Mouse (Mus musculus): ENCODE measurements around the gene Bri3bp. TPM values are rescaled to one million over a fixed set of nuclear protein-coding genes. Genes with fewer than 3 reads are reported as not detected.
A peak's percentile ranks its signal among the peaks of the same experiment; 100 is the strongest.
"Not testable (repeated sequence)": the region's sequence is repeated elsewhere in the genome, so short reads cannot be mapped to it uniquely, and the experiment has no call there.

Bri3bp gene
- total RNA-seq, 2 experiments from 2014 or later, result 45.4 to 54.6 TPM

GRCm38 (mm10) chr5:125407910-125408575 is 33.3 kb upstream of the Bri3bp start:
- peak in 1 of 2 experiments; percentile 14 for DNase-seq
- intact Hi-C loops (cut with DNase I), result no loop called here

GRCm38 (mm10) chr5:125408842-125409241 is 32.5 kb upstream of the Bri3bp start:
- peak; percentile 81 to 87 for DNase-seq
- intact Hi-C loops (cut with DNase I), result no loop called here

- intact Hi-C loops (cut with DNase I), result no loop called here
- peak in 1 of 2 experiments; percentile 35 for DNase-seq
Observed at GRCm38 (mm10) chr5:125409348-125410090, 31.8 kb upstream of the Bri3bp start.

- peak; percentile 53 to 75 for DNase-seq
- intact Hi-C loops (cut with DNase I), result loop anchor here (2.0 kb wide), 1 partner anchor 51 kb away; no protein-coding TSS in a partner anchor
Observed at GRCm38 (mm10) chr5:125411972-125412530, 29.3 kb upstream of the Bri3bp start.

DNA sequence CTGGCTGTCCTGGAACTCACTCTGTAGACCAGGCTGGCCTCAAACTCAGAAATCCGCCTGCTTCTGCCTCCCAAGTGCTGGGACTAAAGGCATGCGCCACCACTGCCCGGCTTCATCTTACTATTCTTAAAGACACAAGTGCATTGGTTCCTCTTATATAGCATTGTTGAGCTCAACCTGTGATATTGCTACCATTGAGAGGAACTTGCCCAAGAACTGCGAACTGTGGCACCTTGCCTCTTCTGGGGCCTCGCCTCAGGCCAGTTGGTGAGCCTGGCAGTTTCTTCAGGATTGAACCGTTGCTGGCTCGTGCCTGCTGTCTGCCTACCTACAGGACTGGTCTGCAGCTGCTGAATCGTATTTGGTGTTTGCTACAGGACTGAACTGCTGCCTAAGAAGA is 28.8 kb upstream of the Bri3bp start:
- intact Hi-C loops (cut with DNase I), result loop anchor here (2.0 kb wide), 1 partner anchor 50 kb away; no protein-coding TSS in a partner anchor
- DNase-seq, result not testable (repeated sequence)

DNA sequence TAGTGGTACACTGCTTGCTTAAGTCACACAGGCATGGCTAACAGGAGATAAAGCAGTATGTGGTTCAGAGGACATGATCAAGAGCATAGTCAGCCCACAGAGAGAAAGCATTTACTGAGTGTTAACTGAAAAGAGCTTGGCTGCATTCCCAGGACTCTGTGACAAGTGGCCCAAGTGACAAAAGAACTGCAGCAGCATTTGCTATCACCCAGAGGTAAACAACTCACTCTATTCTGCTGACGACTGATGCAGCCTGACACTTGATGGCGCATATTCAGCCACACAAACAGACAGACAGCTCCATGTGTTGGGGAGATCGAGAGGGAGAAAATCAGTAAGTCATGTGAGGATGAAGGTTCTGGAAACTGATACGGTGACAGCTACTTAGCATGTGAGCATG is 27.6 kb upstream of the Bri3bp start:
- DNase-seq, result no peak

DNA sequence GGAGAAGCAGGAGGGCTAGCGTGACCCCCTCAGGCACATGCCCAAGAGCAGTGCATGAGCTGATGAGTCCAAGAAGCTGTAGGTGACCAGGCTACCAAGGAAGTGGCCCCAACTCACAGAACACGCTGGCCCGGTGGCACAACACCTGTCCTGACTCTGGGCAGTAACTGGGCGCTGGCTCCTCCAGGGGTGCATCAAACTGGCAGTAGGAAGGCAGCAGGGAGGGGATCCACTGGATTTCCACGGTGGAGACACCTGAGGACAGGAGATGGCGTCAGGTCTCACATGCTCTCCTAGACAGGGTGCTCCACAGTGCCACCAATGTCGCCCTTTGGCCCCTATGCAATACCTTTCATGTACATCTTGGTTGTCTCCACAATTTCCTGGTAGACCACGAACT is 25.2 kb upstream of the Bri3bp start:
- no peak for DNase-seq
- intact Hi-C loops (cut with DNase I), result no loop called here

More for the DNA sequence above, 27.6 kb upstream of the Bri3bp start:
- intact Hi-C loops (cut with DNase I), result loop anchor here (2.0 kb wide), 2 partner anchors 19 to 49 kb away; no protein-coding TSS in a partner anchor

DNA sequence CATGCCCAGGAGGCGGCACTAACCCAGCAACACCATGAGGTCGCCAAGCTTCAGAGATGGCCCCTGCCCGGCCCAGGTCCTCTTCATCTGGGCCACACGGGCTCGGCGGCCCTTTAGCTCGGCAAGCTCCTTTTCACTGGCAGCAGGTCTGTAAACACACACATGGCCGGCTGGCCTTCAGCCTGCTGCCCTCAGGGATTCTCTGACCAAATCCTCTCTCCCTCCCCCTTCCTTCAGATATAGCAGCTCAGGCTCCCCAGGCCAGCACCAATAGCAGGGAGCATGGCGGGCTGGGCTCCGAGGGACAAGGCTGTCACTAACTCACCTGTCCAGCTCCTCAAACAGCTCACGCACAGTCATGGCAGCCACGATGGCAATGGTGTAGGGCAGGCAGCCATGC is 22.7 kb upstream of the Bri3bp start:
- intact Hi-C loops (cut with DNase I), result no loop called here
- no peak for DNase-seq

GRCm38 (mm10) chr5:125419124-125419523 is 22.2 kb upstream of the Bri3bp start:
- intact Hi-C loops (cut with DNase I), result no loop called here

DNA sequence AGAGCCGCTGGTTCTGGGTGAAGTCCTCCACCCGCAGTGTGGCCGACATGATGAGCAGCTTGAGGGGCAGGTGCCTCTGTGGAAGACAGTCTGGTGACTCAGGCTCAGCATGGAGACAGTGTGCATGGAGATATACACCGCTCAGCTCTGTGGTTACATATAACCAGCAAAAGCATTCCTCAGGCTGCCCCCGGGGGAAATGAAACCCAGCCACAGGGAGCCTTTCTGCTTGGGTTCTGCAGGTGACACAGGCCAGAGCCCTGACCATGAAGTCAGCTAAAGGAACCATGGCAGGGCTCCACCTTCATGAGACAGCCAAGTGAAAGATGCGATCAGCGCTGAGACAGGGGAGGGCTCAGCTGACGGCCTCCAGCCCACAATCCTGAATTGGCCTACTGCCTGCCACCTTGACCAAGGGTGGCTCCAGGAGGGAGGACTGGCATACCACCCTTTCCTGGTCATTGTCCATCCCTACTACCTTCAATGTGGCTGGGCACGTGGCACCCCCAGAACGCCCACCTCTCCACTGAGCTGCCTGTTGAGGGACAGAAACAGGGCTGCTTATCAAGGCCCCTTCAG is 15.6 kb upstream of the Bri3bp start:
- intact Hi-C loops (cut with DNase I), result no loop called here
- no peak for DNase-seq

More at GRCm38 (mm10) chr5:125419124-125419523, 22.2 kb upstream of the Bri3bp start:
- DNase-seq, result no peak

GRCm38 (mm10) chr5:125426343-125426742 is 15.0 kb upstream of the Bri3bp start:
- DNase-seq, result no peak

DNA sequence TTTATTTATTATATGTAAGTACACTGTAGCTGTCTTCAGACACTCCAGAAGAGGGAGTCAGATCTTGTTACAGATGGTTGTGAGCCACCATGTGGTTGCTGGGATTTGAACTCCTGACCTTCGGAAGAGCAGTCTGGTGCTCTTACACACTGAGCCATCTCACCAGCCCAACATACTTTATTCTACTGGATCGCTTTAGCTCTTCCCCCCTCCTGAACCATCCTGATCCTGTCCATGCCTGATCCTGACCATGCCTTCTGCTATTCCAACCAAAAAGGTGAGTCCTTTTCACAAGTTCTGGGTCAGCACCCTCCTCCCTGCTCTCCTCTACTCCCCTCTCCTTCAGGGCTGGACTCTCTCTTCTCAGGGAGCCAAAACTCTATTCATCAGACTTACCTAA is 9.0 kb upstream of the Bri3bp start:
- DNase-seq, result not testable (repeated sequence)
- intact Hi-C loops (cut with DNase I), result loop anchor here (2.0 kb wide), 1 partner anchor 18 kb away; no protein-coding TSS in a partner anchor

More at GRCm38 (mm10) chr5:125426343-125426742, 15.0 kb upstream of the Bri3bp start:
- intact Hi-C loops (cut with DNase I), result no loop called here

- intact Hi-C loops (cut with DNase I), result loop anchor here (2.0 kb wide), 1 partner anchor 19 kb away; no protein-coding TSS in a partner anchor
- DNase-seq, result peak; percentile 90 to 92
Observed at GRCm38 (mm10) chr5:125433793-125434337, 7.5 kb upstream of the Bri3bp start, which contains the start of gene Dhx37. Dhx37 (minus strand) TSS chr5:125434121.

DNA sequence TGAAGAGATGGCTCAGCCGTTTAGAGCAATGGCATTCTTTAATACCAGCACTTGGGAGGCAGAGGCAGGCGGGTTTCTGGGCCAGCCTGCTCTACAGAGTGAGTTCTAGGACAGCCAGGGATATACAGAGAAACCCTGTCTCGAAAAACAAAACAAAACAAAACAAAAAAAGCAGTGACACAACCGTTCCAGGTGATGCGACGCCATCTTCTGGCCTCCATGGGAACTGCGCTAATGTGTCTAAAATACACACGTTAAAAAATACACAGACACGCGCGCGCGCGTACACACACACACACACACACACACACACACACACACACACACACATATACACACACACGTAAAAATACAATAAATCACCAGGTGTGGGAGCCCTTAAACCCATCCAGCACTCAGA is 7.0 kb upstream of the Bri3bp start:
- DNase-seq; intact Hi-C loops (cut with DNase I): not testable (repeated sequence)

GRCm38 (mm10) chr5:125440583-125441233 is 660 bp upstream of the Bri3bp start:
- intact Hi-C loops (cut with DNase I), result no loop called here
- no peak for DNase-seq

GRCm38 (mm10) chr5:125442136-125442995 is 998 bp downstream of the Bri3bp start:
- intact Hi-C loops (cut with DNase I), result no loop called here
- DNase-seq, result peak; percentile 15 to 21

GRCm38 (mm10) chr5:125443335-125443734 is 2.0 kb downstream of the Bri3bp start:
- intact Hi-C loops (cut with DNase I), result no loop called here
- no peak for DNase-seq

DNA sequence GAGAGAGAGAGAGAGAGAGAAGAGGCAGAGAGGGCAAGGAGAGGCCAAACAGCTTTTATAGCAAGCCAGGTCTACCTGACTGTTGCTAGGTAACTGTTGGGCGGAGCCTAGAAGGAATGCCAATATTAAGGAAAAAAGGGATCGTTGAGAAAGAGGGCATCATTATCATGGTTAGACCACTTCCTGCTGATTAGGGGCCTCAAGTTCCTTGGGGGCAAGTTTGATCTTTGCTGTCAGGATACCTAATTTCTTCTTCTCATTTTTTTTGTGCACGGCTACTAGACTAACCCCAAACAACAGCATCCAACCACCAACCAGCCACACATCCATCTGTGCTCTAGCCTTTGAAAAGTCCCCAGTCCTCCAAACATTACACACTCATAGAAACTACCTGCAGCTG is 2.5 kb downstream of the Bri3bp start:
- DNase-seq, result no peak
- intact Hi-C loops (cut with DNase I), result no loop called here

DNA sequence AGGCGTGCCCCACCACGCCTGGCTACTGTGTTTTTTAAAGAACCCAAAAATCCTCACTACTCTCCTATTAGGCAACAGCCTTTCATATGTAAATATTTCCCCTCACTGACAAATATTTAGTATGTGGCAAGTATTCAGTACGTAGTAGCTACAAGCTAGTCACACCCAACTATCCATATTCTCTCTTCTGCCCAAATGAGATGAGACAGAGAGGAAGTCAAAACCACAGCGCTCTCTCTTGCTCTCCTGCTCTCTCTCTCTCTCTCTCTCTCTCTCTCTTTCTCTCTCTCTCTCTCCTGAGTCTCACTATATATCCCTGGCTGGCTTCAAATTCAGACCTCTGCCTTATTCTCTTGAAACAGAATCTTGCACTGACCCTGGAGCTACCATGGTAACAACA is 3.2 kb downstream of the Bri3bp start:
- intact Hi-C loops (cut with DNase I), result no loop called here
- no peak for DNase-seq

Measured in heart, postnatal 36 days (tissue).